Mouse (Mus musculus) embryonic facial prominence, embryonic 10.5 days (tissue): ENCODE data around the gene Crim1. TPM values are rescaled to one million over a fixed set of nuclear protein-coding genes. Genes with fewer than 3 reads are reported as not detected.

Experiments
- DNase-seq: peaks from one replicate; pipeline ENCODE4 v3.0.0-alpha.2; 2017; ENCODE audit warnings: low spot score
- H3K27ac ChIP-seq: fragments of 300-500 bp; sonication (generic); replicated peaks from 2 replicates; pipeline ENCODE4 v1.5.1; 2016; ENCODE audit warnings: mild to moderate bottlenecking
- H3K27me3 ChIP-seq: fragments of 300-500 bp; sonication (generic); replicated peaks from 2 replicates; pipeline ENCODE4 v1.6.1; 2016; ENCODE audit warnings: low read depth, mild to moderate bottlenecking; ENCODE audit not compliant: poor library complexity, severe bottlenecking
- H3K36me3 ChIP-seq: fragments of 300-500 bp; sonication (generic); replicated peaks from 2 replicates; pipeline ENCODE4 v1.6.1; 2016; ENCODE audit warnings: mild to moderate bottlenecking, moderate library complexity
- H3K4me1 ChIP-seq: fragments of 300-500 bp; sonication (generic); 2 replicates; pipeline ENCODE4 v1.6.1; 2016
- H3K4me3 ChIP-seq: fragments of 300-500 bp; sonication (generic); 2 replicates; pipeline ENCODE4 v1.5.1; 2016; ENCODE audit warnings: mild to moderate bottlenecking, moderate library complexity
- H3K9me3 ChIP-seq: fragments of 300-500 bp; sonication (generic); 2 replicates; pipeline ENCODE4 v1.6.1; 2016; ENCODE audit warnings: mild to moderate bottlenecking
- WGBS: fragments of 180-500 bp; shearing (Covaris S2); methylation state at CpG from one replicate; pipeline ENCODE4 v1.1.7; 2016; 5-methylcytosine and 5-hydroxymethylcytosine counted together
- polyA plus RNA-seq: library from polyadenylated mRNA; unstranded; fragments of >200 nt; fragmentation: Nextera tagmentation; extraction: Ambion mirVana; gene quantifications from 2 replicates; pipeline ENCODE4 v1.2.1, GENCODE M21; 2016

Gene Crim1
- polyA plus RNA-seq, 1 experiment from 2014 or later: 2.2 TPM

GRCm38 (mm10) chr17:78216526-78216925, 16.5 kb downstream of the Crim1 start:
- DNase-seq: no peak
- Histone ChIP-seq H3K4me3 (no peak overlapping the region), H3K4me1 (peaks cover 37% of the 10 kb centered on the region), H3K9me3 (no peaks in the 10 kb centered on the region), H3K27me3 (no peaks in the 10 kb centered on the region), H3K36me3 (peaks cover 9% of the 10 kb centered on the region; the same call in 1 of the 2 replicates), H3K27ac (no peak overlapping the region)
- WGBS: 63% methylated on average over 3 of the region's 3 CpGs

- peaks cover 31% of the 10 kb centered on the region for H3K4me1 ChIP-seq
- WGBS: 63% methylated on average over 6 of the region's 6 CpGs
- DNase-seq: no peak
- no peaks in the 10 kb centered on the region for H3K27me3 ChIP-seq
- H3K36me3 ChIP-seq: 0 out of 2 replicates have a peak, but pooled peaks cover 9% of the 10 kb centered on the region
- no peak overlapping the region for H3K27ac ChIP-seq
- H3K4me3 ChIP-seq: no peak overlapping the region
- H3K9me3 ChIP-seq: no peaks in the 10 kb centered on the region
Measured at GRCm38 (mm10) chr17:78217406-78217805, 17.4 kb downstream of the Crim1 start.

DNA sequence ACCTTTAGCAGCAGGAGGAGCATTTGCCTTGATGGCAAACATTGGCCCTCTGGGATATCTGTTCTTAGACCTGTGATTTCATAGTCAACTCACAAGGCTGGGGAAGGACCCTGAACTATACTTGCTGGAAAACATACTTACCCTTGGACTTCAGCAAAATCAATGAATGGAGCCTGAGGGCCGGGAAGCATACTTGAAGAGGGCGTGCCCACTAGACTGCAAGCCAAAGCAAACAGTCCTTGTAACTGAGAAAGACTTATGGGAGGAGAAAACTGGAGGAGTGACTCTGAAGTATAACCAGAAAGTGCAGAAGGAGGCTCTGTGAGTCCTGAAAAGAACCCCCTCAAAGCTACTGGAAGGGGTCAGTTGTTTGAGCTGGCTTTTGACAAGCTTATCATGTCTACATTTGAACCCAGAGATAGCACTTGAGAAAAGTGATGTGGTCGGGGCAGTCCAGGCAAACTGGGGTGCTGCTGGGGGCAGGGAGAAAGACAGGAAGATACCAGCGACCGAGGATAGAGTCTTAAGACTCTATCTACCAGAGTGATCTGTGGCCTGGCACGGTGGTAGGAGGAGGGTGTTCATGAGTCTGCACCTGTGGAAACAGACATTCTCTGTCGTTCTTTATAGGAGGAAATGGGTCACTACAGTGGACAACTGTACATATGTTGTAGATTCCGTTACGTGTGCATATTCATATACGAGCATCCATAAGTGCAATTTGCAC, 18.6 kb downstream of the Crim1 start:
- no peak for DNase-seq
- H3K36me3 ChIP-seq: 0 out of 2 replicates have a peak, but pooled peaks cover 9% of the 10 kb centered on the region
- 91% methylated on average over 10 of the region's 10 CpGs for WGBS
- no peaks in the 10 kb centered on the region for H3K9me3 ChIP-seq
- peaks cover 23% of the 10 kb centered on the region for H3K4me1 ChIP-seq
- no peaks in the 10 kb centered on the region for H3K27me3 ChIP-seq
- no peak overlapping the region for H3K4me3 ChIP-seq
- no peak overlapping the region for H3K27ac ChIP-seq

DNA sequence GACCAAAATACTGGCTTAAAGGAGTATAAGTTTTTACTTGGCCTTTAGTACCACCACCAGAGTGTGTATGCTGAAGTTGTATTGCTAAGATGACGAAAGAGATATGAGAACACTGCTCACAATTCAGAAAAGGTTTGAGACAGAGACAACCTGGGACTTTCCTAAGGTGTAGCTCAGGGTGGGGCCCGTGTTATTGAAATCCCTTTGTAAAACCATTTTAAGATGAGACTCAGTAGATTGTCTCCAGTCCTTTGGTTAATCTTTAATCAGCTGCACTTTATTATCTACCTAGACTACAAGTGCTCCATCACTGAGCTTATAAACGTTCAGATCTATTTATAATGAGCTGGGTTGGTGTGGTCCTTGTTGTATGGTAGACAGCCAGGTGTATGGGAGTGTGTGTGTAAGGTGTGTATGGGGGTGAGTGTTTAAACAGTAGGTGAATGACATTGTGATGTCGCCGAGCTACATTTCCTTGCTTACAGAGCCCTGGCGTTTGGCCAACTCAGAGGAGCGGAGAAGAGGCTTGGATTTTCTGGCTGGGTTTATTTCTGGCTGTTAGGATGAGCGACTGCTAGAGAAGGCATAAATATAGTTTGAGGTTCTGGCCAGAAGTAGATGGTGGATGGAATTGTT, 21.1 kb downstream of the Crim1 start:
- WGBS: 92% methylated on average over 8 of the region's 8 CpGs
- DNase-seq: no peak
- H3K4me1 ChIP-seq: peaks cover 32% of the 10 kb centered on the region

DNA sequence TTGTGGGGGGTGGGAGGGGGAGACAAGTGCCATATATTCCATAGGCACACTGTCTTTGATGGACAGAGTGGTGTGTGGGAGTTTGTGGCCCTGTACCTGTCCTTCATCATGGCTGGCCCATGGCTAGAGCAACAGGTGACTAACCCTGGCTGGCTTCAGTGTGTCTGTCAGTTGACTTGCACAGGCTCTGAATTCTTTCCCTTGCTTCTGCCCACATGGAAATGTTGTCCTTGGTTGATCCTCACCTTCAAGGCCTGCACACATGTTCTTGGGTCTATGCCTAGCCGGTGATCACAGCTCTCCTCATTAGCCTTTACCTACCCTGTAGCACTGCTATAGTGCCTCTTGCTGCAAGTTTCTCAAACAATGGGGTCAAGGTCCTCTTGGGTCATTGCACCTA, 21.8 kb downstream of the Crim1 start:
- H3K27ac ChIP-seq: no peak overlapping the region
- peaks cover 27% of the 10 kb centered on the region for H3K4me1 ChIP-seq
- 88% methylated on average over 1 of the region's 1 CpGs for WGBS
- no peaks in the 10 kb centered on the region for H3K27me3 ChIP-seq
- no peak overlapping the region for H3K4me3 ChIP-seq
- H3K36me3 ChIP-seq: 0 out of 2 replicates have a peak, but pooled peaks cover 3% of the 10 kb centered on the region
- no peak for DNase-seq
- no peaks in the 10 kb centered on the region for H3K9me3 ChIP-seq

More for the DNA sequence above, 21.1 kb downstream of the Crim1 start:
- Histone ChIP-seq H3K27me3 (no peaks in the 10 kb centered on the region), H3K4me3 (no peak overlapping the region), H3K36me3 (0 out of 2 replicates have a peak, but pooled peaks cover 3% of the 10 kb centered on the region), H3K9me3 (no peaks in the 10 kb centered on the region), H3K27ac (no peak overlapping the region)

- Histone ChIP-seq H3K27me3 (no peaks in the 10 kb centered on the region), H3K4me1 (peaks cover 22% of the 10 kb centered on the region), H3K4me3 (no peak overlapping the region), H3K36me3 (no peaks in the 10 kb centered on the region), H3K27ac (no peak overlapping the region), H3K9me3 (no peaks in the 10 kb centered on the region)
- WGBS: 74% methylated on average over 10 of the region's 10 CpGs
- no peak for DNase-seq
Measured at GRCm38 (mm10) chr17:78223988-78224387, 23.9 kb downstream of the Crim1 start.

DNA sequence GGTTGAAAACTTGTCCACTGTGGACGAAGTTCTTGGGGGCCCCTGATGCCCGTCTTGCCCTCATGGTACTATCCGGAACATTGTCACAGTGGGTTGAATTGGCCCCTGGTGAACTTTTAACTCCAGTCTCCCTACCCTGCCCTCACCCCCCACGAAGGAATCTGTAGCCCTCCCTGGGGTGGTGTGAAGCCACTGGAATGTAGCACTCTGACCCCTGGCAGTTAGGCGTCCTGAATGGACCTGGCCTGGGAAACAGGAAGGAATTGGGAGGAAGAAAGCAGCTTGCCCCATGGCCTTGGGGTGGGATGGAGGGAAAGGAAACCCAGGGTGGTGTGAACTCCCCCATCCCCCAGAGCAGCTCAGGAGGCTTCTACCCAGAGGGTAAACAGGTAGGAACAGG, 25.5 kb downstream of the Crim1 start:
- 59% methylated on average over 5 of the region's 5 CpGs for WGBS
- no peak for DNase-seq
- Histone ChIP-seq H3K4me3 (no peak overlapping the region), H3K36me3 (no peaks in the 10 kb centered on the region), H3K9me3 (no peaks in the 10 kb centered on the region), H3K27me3 (no peaks in the 10 kb centered on the region), H3K4me1 (peaks cover 22% of the 10 kb centered on the region), H3K27ac (no peak overlapping the region; the same call in 1 of the 2 replicates)

- H3K9me3 ChIP-seq: no peaks in the 10 kb centered on the region
- WGBS: 85% methylated on average over 3 of the region's 3 CpGs
- peaks cover 22% of the 10 kb centered on the region for H3K4me1 ChIP-seq
- no peaks in the 10 kb centered on the region for H3K27me3 ChIP-seq
- H3K27ac ChIP-seq: no peak overlapping the region
- no peak for DNase-seq
- H3K36me3 ChIP-seq: no peaks in the 10 kb centered on the region
- H3K4me3 ChIP-seq: no peak overlapping the region
Measured at GRCm38 (mm10) chr17:78227211-78227610, 27.2 kb downstream of the Crim1 start.

DNA sequence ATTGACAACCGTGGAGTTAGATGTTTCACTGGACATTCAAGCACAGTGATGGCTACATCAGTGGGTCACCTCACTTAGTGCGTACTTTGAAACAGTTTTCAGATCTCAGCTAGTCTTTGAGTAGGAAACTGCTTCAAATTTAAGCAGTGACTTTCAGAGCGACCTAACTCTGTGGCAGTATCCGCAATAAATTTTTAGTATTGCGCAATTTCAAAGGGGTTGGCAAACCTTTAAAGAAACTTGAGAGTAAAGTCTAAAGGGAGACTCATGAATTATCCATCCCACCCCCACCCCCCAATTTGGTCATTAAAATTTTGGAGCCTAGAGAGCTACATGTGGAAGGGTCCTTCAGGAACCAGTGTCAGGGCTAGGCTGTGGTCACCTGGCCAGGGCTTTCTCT, 31.5 kb downstream of the Crim1 start:
- H3K9me3 ChIP-seq: no peaks in the 10 kb centered on the region
- H3K4me1 ChIP-seq: no peaks in the 10 kb centered on the region
- H3K4me3 ChIP-seq: no peak overlapping the region
- no peak overlapping the region for H3K27ac ChIP-seq
- WGBS: 95% methylated on average over 5 of the region's 5 CpGs
- no peak for DNase-seq
- H3K36me3 ChIP-seq: no peaks in the 10 kb centered on the region
- no peaks in the 10 kb centered on the region for H3K27me3 ChIP-seq

DNA sequence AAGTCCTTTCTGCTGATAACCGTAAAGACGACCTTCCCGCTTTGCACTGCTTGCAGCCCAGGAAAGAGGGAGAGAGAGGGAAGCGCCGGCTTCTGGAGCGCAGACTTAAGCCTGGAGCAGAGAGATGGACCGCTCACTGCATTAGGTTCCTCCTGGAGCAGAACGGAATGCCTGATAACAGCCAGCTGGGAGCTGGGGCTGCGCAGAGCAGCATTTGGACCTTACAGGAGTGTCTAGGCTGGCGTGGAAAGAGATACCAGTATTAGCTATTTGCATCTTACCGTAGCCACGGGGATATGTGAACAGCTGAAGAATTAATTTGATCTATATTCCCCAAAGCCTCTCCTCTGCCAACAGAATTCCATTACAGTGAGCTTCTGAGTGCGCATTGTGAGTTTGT, 32.7 kb downstream of the Crim1 start:
- Histone ChIP-seq H3K27ac (no peak overlapping the region), H3K27me3 (no peaks in the 10 kb centered on the region), H3K9me3 (no peaks in the 10 kb centered on the region), H3K4me1 (no peaks in the 10 kb centered on the region), H3K4me3 (no peak overlapping the region), H3K36me3 (peaks cover under 1% of the 10 kb centered on the region; the same call in 1 of the 2 replicates)
- no peak for DNase-seq
- WGBS: 87% methylated on average over 13 of the region's 13 CpGs

- 93% methylated on average over 6 of the region's 6 CpGs for WGBS
Measured at GRCm38 (mm10) chr17:78233873-78234272, 33.8 kb downstream of the Crim1 start.

GRCm38 (mm10) chr17:78236126-78236525, 36.1 kb downstream of the Crim1 start:
- WGBS: 94% methylated on average over 12 of the region's 12 CpGs
- Histone ChIP-seq H3K9me3 (no peaks in the 10 kb centered on the region), H3K27me3 (no peaks in the 10 kb centered on the region), H3K4me3 (no peak overlapping the region), H3K4me1 (no peaks in the 10 kb centered on the region), H3K27ac (no peak overlapping the region), H3K36me3 (peaks cover 12% of the 10 kb centered on the region)
- no peak for DNase-seq

More at GRCm38 (mm10) chr17:78233873-78234272, 33.8 kb downstream of the Crim1 start:
- no peak overlapping the region for H3K4me3 ChIP-seq
- no peaks in the 10 kb centered on the region for H3K9me3 ChIP-seq
- H3K27me3 ChIP-seq: no peaks in the 10 kb centered on the region
- no peak for DNase-seq
- no peak overlapping the region for H3K27ac ChIP-seq
- H3K4me1 ChIP-seq: no peaks in the 10 kb centered on the region
- peaks cover 4% of the 10 kb centered on the region for H3K36me3 ChIP-seq

- Histone ChIP-seq H3K4me1 (0 out of 2 replicates have a peak, but pooled peaks cover 5% of the 10 kb centered on the region), H3K27me3 (no peaks in the 10 kb centered on the region), H3K27ac (no peak overlapping the region), H3K4me3 (no peak overlapping the region), H3K9me3 (no peaks in the 10 kb centered on the region), H3K36me3 (peaks cover 12% of the 10 kb centered on the region)
- DNase-seq: no peak
- 93% methylated on average over 13 of the region's 13 CpGs for WGBS
Measured at GRCm38 (mm10) chr17:78237954-78238353, 37.9 kb downstream of the Crim1 start.
